Mouse (Mus musculus) right cerebral cortex, postnatal 4 days (tissue): ENCODE measurements around the gene Aph1c.
"Not testable (repeated sequence)": the region's sequence is repeated elsewhere in the genome, so short reads cannot be mapped to it uniquely, and the experiment has no call there.

ENCODE experiments used
- DNase-seq: peaks from one replicate; pipeline ENCODE4 v3.0.0-alpha.2; 2022

Aph1c gene

GRCm38 (mm10) chr9:66832366-66832908 lies 2.1 kb downstream of the Aph1c start:
- no peak for DNase-seq

- no peak for DNase-seq
These were observed 8.5 kb downstream of the Aph1c start for GRCm38 (mm10) chr9:66825990-66826389.

DNA sequence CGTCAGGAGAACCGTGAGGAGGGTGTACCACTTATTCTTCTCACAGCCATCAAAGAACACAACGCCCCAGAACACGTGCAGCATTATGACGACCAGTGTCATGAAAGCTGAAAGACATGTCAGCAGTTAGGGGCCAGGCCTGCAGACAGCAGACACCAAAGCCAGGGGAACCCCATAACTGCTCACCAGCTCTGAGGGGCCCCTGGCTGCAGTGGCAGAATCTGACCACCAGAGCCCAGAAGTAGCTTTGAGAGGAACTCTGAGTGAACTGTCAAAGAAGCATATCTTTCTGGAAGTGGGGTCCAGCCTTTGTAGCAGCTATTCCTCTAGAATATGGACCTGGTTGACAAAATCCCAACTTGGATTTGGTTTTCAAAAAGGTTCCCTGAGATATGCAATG lies 12.3 kb downstream of the Aph1c start:
- not testable (repeated sequence) for DNase-seq

- DNase-seq, result no peak
These were observed 13.5 kb downstream of the Aph1c start for GRCm38 (mm10) chr9:66820996-66821395.

DNA sequence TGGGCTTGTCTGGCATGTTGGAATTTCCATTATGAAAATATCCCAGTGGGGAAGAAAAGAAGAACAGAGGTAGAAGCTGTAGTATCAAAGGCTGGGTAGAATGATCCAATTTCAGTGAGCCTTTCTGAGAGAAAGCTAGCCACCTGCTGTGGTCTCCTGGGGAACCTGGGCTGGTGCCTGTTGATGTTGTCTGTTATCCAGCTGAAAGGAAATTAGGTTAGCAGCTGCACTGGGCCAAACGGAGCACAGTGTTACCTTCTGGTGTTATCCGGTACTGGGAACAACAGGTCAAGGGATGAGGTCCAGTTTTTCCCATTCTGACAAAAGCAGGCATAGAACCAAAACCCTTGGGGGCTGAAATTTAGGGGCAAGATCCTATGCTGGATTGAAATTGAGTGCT lies 21.1 kb downstream of the Aph1c start:
- DNase-seq, result no peak

- DNase-seq, result peak; percentile 5
These were observed 28.6 kb downstream of the Aph1c start for GRCm38 (mm10) chr9:66805951-66806350.

DNA sequence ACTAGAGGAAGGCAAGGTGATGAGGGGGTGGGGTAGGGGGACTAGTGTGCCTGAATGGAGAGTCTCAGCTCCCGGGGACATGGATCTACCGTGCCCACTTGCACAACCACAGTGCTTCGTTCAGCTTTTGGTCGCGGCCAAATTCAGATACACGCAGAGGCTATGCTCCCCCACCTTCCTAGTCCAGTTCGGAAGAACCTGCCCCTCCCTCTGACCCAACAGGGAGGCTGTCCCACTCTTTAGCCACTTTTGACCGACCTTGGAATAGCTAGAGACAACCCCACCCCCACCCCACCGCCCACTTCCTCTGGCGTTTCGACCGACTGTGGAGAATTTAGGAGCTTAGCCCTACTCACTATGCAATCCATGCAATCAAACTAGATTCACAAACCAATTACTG lies 32.6 kb downstream of the Aph1c start:
- DNase-seq, result no peak

GRCm38 (mm10) chr9:66796739-66797138 lies 37.8 kb downstream of the Aph1c start, which contains the start of gene Gm10647:
Gm10647 (plus strand) TSS chr9:66797039.
- no peak for DNase-seq

- peak; percentile 86 for DNase-seq
These were observed 38.8 kb downstream of the Aph1c start, which contains the start of gene Aph1b for GRCm38 (mm10) chr9:66795464-66796324. Aph1b (minus strand) TSS chr9:66795490.

GRCm38 (mm10) chr9:66794629-66795463 lies 39.7 kb downstream of the Aph1c start:
- peak; percentile 5 for DNase-seq

DNA sequence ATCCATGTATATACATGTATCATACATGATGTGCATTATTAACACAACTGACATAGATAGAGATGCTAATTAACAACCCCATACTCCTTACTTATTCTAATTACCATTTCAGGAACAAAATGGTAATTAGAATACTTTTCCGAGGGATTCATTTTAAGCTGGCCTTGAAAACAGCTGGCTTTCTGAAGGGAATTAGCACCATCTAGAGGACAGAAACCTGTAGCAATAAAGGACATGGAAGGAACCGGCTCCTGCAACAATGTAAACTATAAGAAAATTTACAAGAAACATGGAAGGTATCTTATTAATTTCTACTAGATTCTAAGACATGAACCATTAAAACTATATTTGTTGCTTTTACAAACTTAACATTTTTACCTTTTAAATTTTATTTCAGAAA lies 46.7 kb downstream of the Aph1c start:
- DNase-seq, result no peak

DNA sequence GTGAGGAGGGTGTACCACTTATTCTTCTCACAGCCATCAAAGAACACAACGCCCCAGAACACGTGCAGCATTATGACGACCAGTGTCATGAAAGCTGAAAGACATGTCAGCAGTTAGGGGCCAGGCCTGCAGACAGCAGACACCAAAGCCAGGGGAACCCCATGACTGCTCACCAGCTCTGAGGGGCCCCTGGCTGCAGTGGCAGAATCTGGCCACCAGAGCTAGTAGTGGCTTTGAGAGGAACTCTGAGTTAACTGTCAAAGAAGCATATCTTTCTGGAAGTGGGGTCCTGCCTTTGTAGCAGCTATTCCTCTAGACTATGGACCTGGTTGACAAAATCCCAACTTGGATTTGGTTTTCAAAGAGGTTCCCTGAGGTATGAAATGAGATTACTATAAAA lies 50.0 kb downstream of the Aph1c start:
- not testable (repeated sequence) for DNase-seq

- no peak for DNase-seq
These were observed 63.8 kb downstream of the Aph1c start for GRCm38 (mm10) chr9:66770701-66771100.

DNA sequence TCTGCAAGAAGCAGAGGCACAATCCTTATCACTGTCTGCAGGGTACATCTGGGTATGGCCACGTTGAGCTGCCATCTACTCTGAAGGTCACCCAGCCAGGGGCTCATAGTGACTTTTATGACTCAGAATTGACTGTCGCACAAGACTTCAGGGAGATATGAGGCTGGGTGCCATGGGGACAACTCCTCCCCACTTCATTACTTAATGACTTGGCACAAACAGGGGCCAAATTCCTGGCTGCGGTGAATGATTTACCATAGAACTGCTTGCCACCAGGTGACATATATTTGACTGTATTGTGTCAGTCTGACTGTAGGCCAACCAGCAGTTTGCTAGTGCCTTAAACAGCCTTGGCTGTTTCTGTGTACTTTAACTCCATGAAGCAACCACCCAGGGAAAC lies 65.3 kb downstream of the Aph1c start:
- DNase-seq, result no peak

GRCm38 (mm10) chr9:66768721-66769120 lies 65.8 kb downstream of the Aph1c start:
- DNase-seq, result no peak
